Mouse (Mus musculus) liver, postnatal 0 days (tissue): ENCODE measurements around the gene Dclk3. TPM values are rescaled to one million over a fixed set of nuclear protein-coding genes. Genes with fewer than 3 reads are reported as not detected.

Experiments
- ATAC-seq: fragments of 200-750 bp; cut with Nextera tagmentation; 2 replicates; pipeline ENCODE4 v1.8.0; 2017; ENCODE audit warnings: mild to moderate bottlenecking, moderate library complexity
- DNase-seq: peaks from one replicate; pipeline ENCODE4 v3.0.0-alpha.2; 2016
- H3K27ac ChIP-seq: fragments of 300-500 bp; sonication (generic); 2 replicates; pipeline ENCODE4 v1.5.1; 2014; ENCODE audit warnings: antibody characterized with exemption, moderate library complexity, mild to moderate bottlenecking, low read depth
- H3K27me3 ChIP-seq: fragments of 300-500 bp; sonication (generic); 2 replicates; pipeline ENCODE4 v1.6.1; 2014; ENCODE audit warnings: low read length, control low read depth, mixed read lengths; ENCODE audit not compliant: insufficient read depth
- H3K36me3 ChIP-seq: fragments of 300-500 bp; sonication (generic); replicated peaks from 2 replicates; pipeline ENCODE4 v1.6.1; 2014; ENCODE audit warnings: mild to moderate bottlenecking, control low read depth, low read length, moderate library complexity, mixed read lengths; ENCODE audit not compliant: insufficient read depth
- H3K4me1 ChIP-seq: fragments of 300-500 bp; sonication (generic); 2 replicates; pipeline ENCODE4 v1.6.1; 2014; ENCODE audit warnings: antibody characterized with exemption, mild to moderate bottlenecking, control low read depth; ENCODE audit not compliant: insufficient read depth
- H3K4me2 ChIP-seq: fragments of 300-500 bp; sonication (generic); 2 replicates; pipeline ENCODE4 v1.6.1; 2014; ENCODE audit warnings: low read depth, mild to moderate bottlenecking, low read length, moderate library complexity, mixed read lengths
- H3K4me3 ChIP-seq: fragments of 300-500 bp; sonication (generic); 2 replicates; pipeline ENCODE4 v1.5.1; 2014; ENCODE audit warnings: low read depth, low read length
- H3K9ac ChIP-seq: fragments of 300-500 bp; sonication (generic); replicated peaks from 2 replicates; pipeline ENCODE4 v1.6.1; 2014; ENCODE audit warnings: mild to moderate bottlenecking, moderate library complexity
- H3K9me3 ChIP-seq: fragments of 300-500 bp; sonication (generic); 2 replicates; pipeline ENCODE4 v1.6.1; 2016; ENCODE audit warnings: mild to moderate bottlenecking, control low read depth, low read length, mixed read lengths
- CTCF ChIP-seq: sonication (generic); IDR thresholded peaks from 2 replicates; pipeline ENCODE4 v1.5.1; 2016; ENCODE audit warnings: antibody characterized with exemption, low read depth
- EP300 ChIP-seq: IDR thresholded peaks from 2 replicates; pipeline ENCODE4 v1.6.1; 2016; ENCODE audit warnings: antibody characterized with exemption, low read depth, mild to moderate bottlenecking
- WGBS: fragments of 180-500 bp; shearing (Covaris S2); extraction: QIAGEN DNeasy Blood & Tissue Kit; methylation state at CpG from one replicate; pipeline ENCODE4 v1.1.7; 2014; ENCODE audit not compliant: insufficient replicate concordance; 5-methylcytosine and 5-hydroxymethylcytosine counted together
- polyA plus RNA-seq: library from polyadenylated mRNA; unstranded; fragments of >200 nt; fragmentation: Nextera tagmentation; extraction: Ambion mirVana; gene quantifications from 2 replicates; pipeline ENCODE4 v1.2.1, GENCODE M21; 2015

The Dclk3 gene
- polyA plus RNA-seq, 1 experiment from 2014 or later, result 0.27 TPM

DNA sequence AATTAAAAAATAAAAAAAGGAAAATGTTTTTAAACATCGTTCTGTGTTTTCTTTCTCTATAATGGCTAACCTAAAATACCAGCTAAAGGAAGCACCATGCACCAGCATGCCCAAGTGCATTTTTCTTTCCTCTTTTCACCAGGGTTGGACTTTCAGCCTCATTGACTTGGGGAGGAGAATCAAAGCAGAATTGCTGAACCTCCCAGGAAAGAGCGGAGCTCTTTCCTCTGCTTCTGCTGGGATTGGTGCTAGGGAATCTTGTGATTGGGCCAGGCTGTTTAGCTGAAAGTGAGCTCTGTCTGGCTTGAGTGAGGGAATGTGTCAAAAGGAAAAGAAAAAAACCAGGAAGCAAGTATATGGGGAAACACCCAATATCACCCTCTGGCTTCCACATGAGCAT, 10.1 kb downstream of the Dclk3 start:
- DNase-seq (no peak), ATAC-seq (no peak)
- no peaks in the 10 kb centered on the region for H3K9me3 ChIP-seq
- H3K4me3 ChIP-seq, result no peak overlapping the region
- H3K4me2 ChIP-seq, result no peak overlapping the region
- no peak for TF ChIP-seq CTCF
- TF ChIP-seq EP300, result no peak
- 66% methylated on average over 2 of the region's 2 CpGs for WGBS
- H3K4me1 ChIP-seq, result 0 out of 2 replicates have a peak, but pooled peaks cover 2% of the 10 kb centered on the region
- H3K27ac ChIP-seq, result no peak overlapping the region
- no peaks in the 10 kb centered on the region for H3K27me3 ChIP-seq
- no peaks in the 10 kb centered on the region for H3K36me3 ChIP-seq
- H3K9ac ChIP-seq, result no peak overlapping the region

DNA sequence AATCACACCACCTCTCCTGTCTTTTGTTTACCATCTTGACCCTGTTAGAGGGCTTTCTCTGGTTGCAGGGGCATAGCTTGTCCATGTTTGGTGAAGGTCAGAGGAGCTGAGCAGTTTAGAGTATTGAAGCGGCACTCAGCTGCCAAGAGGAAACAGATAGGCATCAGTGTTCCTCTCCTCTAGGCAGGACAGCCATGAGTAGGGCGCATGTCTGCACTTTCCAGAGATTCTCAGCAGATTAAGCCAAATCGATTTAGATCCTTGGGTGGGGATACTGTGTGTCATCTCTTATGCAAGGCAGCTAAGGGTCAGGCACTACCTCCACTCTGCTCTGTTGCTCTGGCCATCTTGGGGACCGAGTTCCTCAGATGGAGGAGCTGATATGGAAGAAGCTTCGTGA, 11.0 kb downstream of the Dclk3 start:
- DNase-seq (no peak), ATAC-seq (no peak)
- no peaks in the 10 kb centered on the region for H3K27me3 ChIP-seq
- no peaks in the 10 kb centered on the region for H3K36me3 ChIP-seq
- H3K27ac ChIP-seq, result no peak overlapping the region
- H3K9me3 ChIP-seq, result no peaks in the 10 kb centered on the region
- H3K9ac ChIP-seq, result no peak overlapping the region
- H3K4me2 ChIP-seq, result no peak overlapping the region
- no peak overlapping the region for H3K4me3 ChIP-seq
- 50% methylated on average over 5 of the region's 5 CpGs for WGBS
- no peak for TF ChIP-seq EP300
- no peak for TF ChIP-seq CTCF
- 0 out of 2 replicates have a peak, but pooled peaks cover 2% of the 10 kb centered on the region for H3K4me1 ChIP-seq

DNA sequence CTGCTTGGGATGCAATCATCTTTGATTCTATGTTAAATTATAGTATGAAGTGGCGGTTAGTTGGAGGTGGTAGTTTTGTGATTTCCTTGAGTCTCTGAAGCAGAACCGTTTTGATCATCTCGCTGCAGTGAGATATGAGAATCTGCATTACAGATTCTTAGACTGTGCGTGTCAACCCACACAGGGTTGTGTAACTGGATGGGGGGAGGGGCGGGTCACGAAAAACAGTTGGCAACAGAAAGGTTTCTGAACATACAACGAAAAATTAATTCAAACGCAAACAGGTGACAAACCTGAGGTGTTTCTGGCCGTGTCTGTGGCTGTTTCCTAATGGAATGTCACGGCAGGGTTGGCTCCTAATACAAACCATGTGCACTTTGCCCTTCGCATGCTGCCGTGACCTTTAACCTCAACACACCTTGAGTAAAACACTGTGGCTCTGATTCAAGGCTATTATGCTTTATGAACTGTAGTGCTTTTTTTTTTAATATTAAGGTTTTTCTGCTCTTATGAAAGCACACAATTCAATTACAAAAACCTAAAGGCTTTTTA, 12.0 kb downstream of the Dclk3 start:
- DNase-seq, result peak; percentile 36
- Histone ChIP-seq H3K9me3 (no peaks in the 10 kb centered on the region), H3K4me2 (no peak overlapping the region), H3K27me3 (no peaks in the 10 kb centered on the region), H3K4me1 (0 out of 2 replicates have a peak, but pooled peaks cover 2% of the 10 kb centered on the region), H3K9ac (no peak overlapping the region), H3K4me3 (no peak overlapping the region), H3K27ac (no peak overlapping the region), H3K36me3 (no peaks in the 10 kb centered on the region)
- TF ChIP-seq EP300, result no peak
- TF ChIP-seq CTCF, result no peak
- ATAC-seq, result peak; percentile 56; the same call in 1 of the 2 replicates
- 67% methylated on average over 12 of the region's 12 CpGs for WGBS

DNA sequence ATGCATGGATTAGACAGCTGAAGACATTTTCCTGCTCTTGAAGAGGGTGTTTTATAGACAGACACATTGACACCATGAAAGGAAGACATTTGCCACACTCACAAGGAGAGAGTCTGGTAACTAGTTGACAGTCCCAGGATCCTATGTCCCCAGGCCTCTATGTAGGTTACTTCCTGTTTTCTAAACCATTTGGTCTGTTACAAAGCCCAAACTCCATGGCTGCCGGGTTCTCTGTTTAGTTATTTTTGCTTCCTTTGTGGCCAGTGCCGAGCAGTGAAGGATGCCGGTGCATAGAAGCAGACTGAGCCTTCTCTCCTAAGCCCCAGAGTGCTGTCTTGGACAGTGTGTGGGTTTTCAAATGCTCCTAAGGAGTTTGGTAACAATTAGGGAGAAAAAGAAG, 15.0 kb downstream of the Dclk3 start:
- WGBS, result 35% methylated on average over 3 of the region's 3 CpGs
- Histone ChIP-seq H3K4me1 (0 out of 2 replicates have a peak, but pooled peaks cover 2% of the 10 kb centered on the region), H3K9me3 (no peaks in the 10 kb centered on the region), H3K27me3 (no peaks in the 10 kb centered on the region), H3K27ac (no peak overlapping the region), H3K4me3 (no peak overlapping the region), H3K4me2 (no peak overlapping the region), H3K36me3 (no peaks in the 10 kb centered on the region), H3K9ac (no peak overlapping the region)
- TF ChIP-seq CTCF (no peak), EP300 (no peak)
- no peak for DNase-seq
- ATAC-seq, result no peak

DNA sequence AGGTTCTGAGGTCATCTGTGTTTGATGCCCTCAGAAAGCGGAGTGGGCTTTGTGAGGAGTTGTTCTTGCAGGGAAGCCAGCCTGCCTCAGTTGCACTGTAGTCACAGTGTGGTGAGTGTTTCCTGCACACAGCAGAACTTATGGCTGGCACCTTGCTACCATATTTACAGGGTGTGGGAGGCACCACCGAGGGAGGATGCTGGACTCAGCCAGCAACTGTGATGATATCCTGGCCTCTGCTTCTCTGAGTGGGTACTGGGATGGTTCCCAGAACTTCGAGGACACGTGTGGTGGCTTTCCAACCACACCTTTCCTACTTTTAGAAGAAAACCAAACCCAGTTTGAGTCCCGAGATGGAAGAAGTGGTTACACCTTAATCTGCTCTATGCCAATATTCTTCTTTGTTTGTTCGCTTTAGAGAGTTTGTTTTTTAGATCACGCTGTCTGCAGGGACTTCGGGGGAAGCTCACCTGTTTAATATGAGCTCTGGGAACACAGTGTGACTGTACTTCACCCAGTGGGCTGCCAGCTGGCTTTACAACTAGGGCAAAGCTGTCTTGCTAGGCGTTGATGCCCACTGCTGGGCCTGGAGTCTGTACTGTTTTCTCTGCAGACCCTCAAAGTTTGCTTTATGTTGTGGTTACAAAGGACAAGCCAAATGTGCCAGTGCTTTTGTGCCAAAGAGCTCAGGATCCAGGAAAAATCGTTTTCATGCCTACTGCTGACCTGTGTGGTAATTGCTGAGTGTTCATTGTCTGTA, 18.5 kb downstream of the Dclk3 start:
- TF ChIP-seq CTCF (no peak), EP300 (no peak)
- ATAC-seq (no peak), DNase-seq (no peak)
- Histone ChIP-seq H3K4me2 (no peak overlapping the region), H3K4me1 (peaks cover 16% of the 10 kb centered on the region), H3K4me3 (no peak overlapping the region), H3K9ac (no peak overlapping the region), H3K36me3 (no peaks in the 10 kb centered on the region), H3K9me3 (no peaks in the 10 kb centered on the region), H3K27ac (no peak overlapping the region), H3K27me3 (no peaks in the 10 kb centered on the region)
- WGBS, result 66% methylated on average over 10 of the region's 10 CpGs

DNA sequence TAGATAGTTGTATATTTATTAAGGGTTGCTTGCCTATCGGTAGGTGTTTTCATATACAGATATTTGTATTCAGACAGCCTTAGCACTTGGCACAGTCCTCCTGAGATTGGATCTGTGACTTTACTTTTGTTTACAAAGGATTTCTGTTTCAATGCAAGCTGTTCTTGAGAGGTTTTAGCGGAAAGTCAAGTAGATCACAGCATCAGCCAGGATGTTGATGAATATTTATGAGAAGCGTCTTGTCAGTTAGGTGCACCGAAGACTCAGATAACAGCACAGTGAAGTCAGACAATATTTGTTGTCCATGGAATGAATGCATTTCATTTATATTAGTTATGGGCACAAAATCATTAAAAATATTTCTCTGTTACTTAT, 19.0 kb downstream of the Dclk3 start:
- Histone ChIP-seq H3K4me2 (no peak overlapping the region), H3K9me3 (no peaks in the 10 kb centered on the region), H3K9ac (no peak overlapping the region), H3K36me3 (no peaks in the 10 kb centered on the region), H3K27me3 (no peaks in the 10 kb centered on the region), H3K27ac (no peak overlapping the region), H3K4me1 (peaks cover 16% of the 10 kb centered on the region), H3K4me3 (no peak overlapping the region)
- no peak for ATAC-seq
- WGBS, result 75% methylated on average over 4 of the region's 4 CpGs
- no peak for TF ChIP-seq EP300
- TF ChIP-seq CTCF, result no peak
- DNase-seq, result no peak

DNA sequence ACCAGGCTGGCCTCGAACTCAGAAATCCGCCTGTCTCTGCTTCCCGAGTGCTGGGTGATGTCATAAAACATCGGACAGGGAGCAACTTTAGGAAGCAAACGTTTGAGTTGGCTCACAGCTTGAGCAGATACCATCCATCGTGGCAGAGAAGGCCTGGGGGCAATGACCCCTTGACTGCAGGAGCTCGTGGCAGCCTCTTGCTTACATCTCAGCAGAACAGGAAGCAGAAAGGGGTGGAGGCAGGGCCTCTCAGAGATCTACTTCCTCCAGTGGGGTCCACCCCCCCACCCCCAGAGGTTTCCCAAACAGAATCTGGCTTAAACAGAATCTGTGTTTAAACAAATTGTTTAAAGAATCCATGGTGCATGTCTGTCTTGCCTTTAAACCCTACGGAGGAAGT, 20.6 kb downstream of the Dclk3 start:
- 45% methylated on average over 8 of the region's 8 CpGs for WGBS
- Histone ChIP-seq H3K4me1 (peaks cover 16% of the 10 kb centered on the region), H3K27ac (no peak overlapping the region), H3K9ac (no peak overlapping the region), H3K9me3 (no peaks in the 10 kb centered on the region), H3K4me3 (no peak overlapping the region), H3K4me2 (no peak overlapping the region), H3K27me3 (no peaks in the 10 kb centered on the region), H3K36me3 (no peaks in the 10 kb centered on the region)
- TF ChIP-seq CTCF (no peak), EP300 (no peak)
- DNase-seq (peak; percentile 34), ATAC-seq (peak; percentile 23; the same call in 1 of the 2 replicates)
